In the genomic region with DNA sequence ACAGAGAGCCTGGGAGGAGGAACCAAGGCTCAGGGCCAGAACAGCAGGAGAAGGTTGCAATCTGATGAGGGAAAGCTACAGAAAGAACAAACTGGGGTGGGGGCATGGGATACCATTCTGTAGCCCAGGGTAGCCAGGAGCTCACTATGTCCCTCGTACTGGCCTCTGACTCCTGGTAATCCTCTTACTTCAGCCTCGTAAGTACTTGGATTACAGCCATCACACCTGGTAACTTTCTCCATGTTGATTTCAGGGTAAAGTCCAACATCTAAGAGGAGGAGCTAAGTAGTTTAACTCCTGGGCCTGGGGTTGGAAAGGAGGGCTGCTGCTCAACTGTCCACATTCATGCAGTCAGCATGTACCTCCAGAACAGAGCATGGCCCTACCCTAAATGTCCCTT, we compare ENCODE assay signal across 23 mouse cellular contexts.
A peak's percentile ranks its signal among the peaks of the same experiment; 100 is the strongest.
DNase-seq lines count a peak whose midpoint lies in the region; ATAC-seq and TF ChIP-seq lines count a peak whose summit lies in the region.
"Had no signal": no experiment of that assay in that cellular context is flagged by ENCODE, and none has a peak within 500 bp of the region (broad histone marks: within the 10 kb centered on the region; RNA-seq: fewer than 3 reads in every experiment).

No protein-coding gene starts in this region.

- peak overlapping the region; percentile 60 for H3K27ac ChIP-seq in heart, embryonic 10.5 days
- 0 out of 2 replicates have a peak overlapping the region, but pooled peaks have one; percentile 28 for H3K27ac ChIP-seq in kidney, adult 2 months (ENCODE audit: insufficient read depth, low read depth, low read length)
- no peak overlapping the region for H3K27ac ChIP-seq in liver, adult 2 months (replicated peaks; ENCODE audit: insufficient read depth, low read depth, low read length)
- H3K27ac ChIP-seq in stomach, postnatal 0 days (replicated peaks): 0 out of 2 replicates have a peak overlapping the region, but pooled peaks have one; percentile 30
- H3K27ac ChIP-seq: forebrain, embryonic 10.5 days; forebrain, embryonic 13.5 days; heart, embryonic 13.5 days; hindbrain, embryonic 12.5 days; hindbrain, embryonic 15.5 days had no signal

- no peak for TF ChIP-seq CTCF in kidney, adult 2 months (conservative IDR thresholded peaks at IDR 0.05; ENCODE audit: insufficient read depth, insufficient read length, low read depth, low read length)
- TF ChIP-seq CTCF in liver, adult 2 months (IDR thresholded peaks at IDR 0.05; ENCODE audit: low read depth, low read length): no peak
- no peak for TF ChIP-seq CTCF in stomach, postnatal 0 days (IDR thresholded peaks at IDR 0.05; ENCODE audit: low read depth)

- H3K9ac ChIP-seq in liver, adult 2 months (ENCODE audit: low read depth, low read length): no peak overlapping the region
- no peak overlapping the region for H3K9ac ChIP-seq in stomach, postnatal 0 days (ENCODE audit: low read length)
- H3K9ac ChIP-seq: forebrain, embryonic 13.5 days; heart, embryonic 13.5 days; hindbrain, embryonic 12.5 days; hindbrain, embryonic 15.5 days had no signal

- intact Hi-C loops in heart, postnatal 36 days (cut with DNase I): no loop called here

- TF ChIP-seq POLR2A in kidney, adult 2 months (IDR thresholded peaks at IDR 0.05; ENCODE audit: low read depth, low read length): no peak
- no peak for TF ChIP-seq POLR2A in liver, adult 2 months (IDR thresholded peaks at IDR 0.05; ENCODE audit: extremely low read depth, insufficient read depth, low read length)

- no peaks in the 10 kb centered on the region for H3K27me3 ChIP-seq in heart, embryonic 10.5 days (ENCODE audit: insufficient read depth, poor library complexity, severe bottlenecking)
- H3K27me3 ChIP-seq in kidney, adult 2 months (replicated peaks; ENCODE audit: control insufficient read depth, insufficient read depth, low read length): no peaks in the 10 kb centered on the region
- H3K27me3 ChIP-seq in liver, adult 2 months (ENCODE audit: control insufficient read depth, insufficient read depth, low read length): no peaks in the 10 kb centered on the region
- no peaks in the 10 kb centered on the region for H3K27me3 ChIP-seq in stomach, postnatal 0 days (ENCODE audit: control insufficient read depth, insufficient read depth, low read length)
- H3K27me3 ChIP-seq: forebrain, embryonic 13.5 days; heart, embryonic 13.5 days; hindbrain, embryonic 12.5 days; hindbrain, embryonic 15.5 days had no signal

- H3K4me1 ChIP-seq in heart, embryonic 10.5 days: peaks cover 41% of the 10 kb centered on the region
- H3K4me1 ChIP-seq in kidney, adult 2 months (ENCODE audit: control insufficient read depth, insufficient read depth, low read length): peaks cover 18% of the 10 kb centered on the region
- peaks cover 7% of the 10 kb centered on the region for H3K4me1 ChIP-seq in liver, adult 2 months (ENCODE audit: control insufficient read depth, insufficient read depth, low read length)
- no peaks in the 10 kb centered on the region for H3K4me1 ChIP-seq in stomach, postnatal 0 days (replicated peaks; ENCODE audit: control insufficient read depth, insufficient read depth)
- H3K4me1 ChIP-seq: forebrain, embryonic 10.5 days; forebrain, embryonic 13.5 days; hindbrain, embryonic 12.5 days; hindbrain, embryonic 15.5 days had no signal

- no peaks in the 10 kb centered on the region for H3K36me3 ChIP-seq in heart, embryonic 10.5 days
- no peaks in the 10 kb centered on the region for H3K36me3 ChIP-seq in kidney, adult 2 months (ENCODE audit: control insufficient read depth, insufficient read depth, low read length)
- H3K36me3 ChIP-seq in liver, adult 2 months (ENCODE audit: control insufficient read depth, insufficient read depth, low read length): no peaks in the 10 kb centered on the region
- H3K36me3 ChIP-seq in stomach, postnatal 0 days (ENCODE audit: control insufficient read depth, insufficient read depth, low read length): no peaks in the 10 kb centered on the region
- H3K36me3 ChIP-seq: forebrain, embryonic 10.5 days; heart, embryonic 13.5 days; hindbrain, embryonic 12.5 days; hindbrain, embryonic 15.5 days had no signal

- ATAC-seq in stomach, postnatal 0 days (ENCODE audit: low FRiP score, low TSS enrichment): no peak
- ATAC-seq: activated CD4-positive, CD25-positive, alpha-beta regulatory T cell, adult 4 months; forebrain, embryonic 13.5 days; forebrain, embryonic 16.5 days had no signal

- no peaks in the 10 kb centered on the region for H3K79me2 ChIP-seq in liver, adult 2 months (ENCODE audit: control insufficient read depth, insufficient read depth, low read length)

- no peak overlapping the region for H3K4me2 ChIP-seq in stomach, postnatal 0 days (replicated peaks; ENCODE audit: low read depth)
- H3K4me2 ChIP-seq: forebrain, embryonic 13.5 days; heart, embryonic 13.5 days; hindbrain, embryonic 12.5 days; hindbrain, embryonic 15.5 days had no signal

- TF ChIP-seq EP300 in stomach, postnatal 0 days (optimal IDR thresholded peaks at IDR 0.05): no peak

- DNase-seq in heart, embryonic 10.5 days (ENCODE audit: low spot score): no peak
- no peak for DNase-seq in heart, postnatal 36 days
- DNase-seq in kidney, adult 2 months: peak; percentile 81
- DNase-seq in kidney, postnatal 4 days: no peak
- DNase-seq in liver, adult 2 months (ENCODE audit: extremely low read depth, low read depth, low spot score): peak; percentile 17
- DNase-seq in liver (no peak), adipocyte (ENCODE audit: low spot score) (no peak)
- DNase-seq in stomach, postnatal 0 days (ENCODE audit: low spot score): peak; percentile 27
- DNase-seq: adrenal gland, postnatal 10 days; adrenal gland, postnatal 36 days; cerebellum, adult 18-20 months; cerebellum, adult 9-10 months; cerebellum, postnatal 14 days; gastrocnemius, postnatal 25 days; heart, adult 18-20 months; heart, postnatal 14 days had no signal

- whole genome bisulfite sequencing in heart, embryonic 10.5 days: 83% methylated on average over 2 of the region's 2 CpGs
- WGBS in kidney, adult 2 months: 58% methylated on average over 2 of the region's 2 CpGs
- WGBS in liver, adult 2 months: 73% methylated on average over 2 of the region's 2 CpGs
- 52% methylated on average over 2 of the region's 2 CpGs for WGBS in stomach, postnatal 0 days

- H3K9me3 ChIP-seq in heart, embryonic 10.5 days: peaks cover 3% of the 10 kb centered on the region; the same call in 1 of the 2 replicates
- H3K9me3 ChIP-seq in stomach, postnatal 0 days (ENCODE audit: control insufficient read depth, low read length): no peaks in the 10 kb centered on the region
- H3K9me3 ChIP-seq: forebrain, embryonic 10.5 days; hindbrain, embryonic 12.5 days; hindbrain, embryonic 15.5 days had no signal

- no peak overlapping the region for H3K4me3 ChIP-seq in heart, embryonic 10.5 days
- H3K4me3 ChIP-seq in kidney, adult 2 months (ENCODE audit: insufficient read depth, low read depth, low read length): no peak overlapping the region
- H3K4me3 ChIP-seq in liver, adult 2 months (ENCODE audit: insufficient read depth, low read depth, low read length): no peak overlapping the region
- H3K4me3 ChIP-seq in stomach, postnatal 0 days (ENCODE audit: low read depth, low read length): no peak overlapping the region
- H3K4me3 ChIP-seq: forebrain, embryonic 10.5 days; forebrain, embryonic 13.5 days; heart, embryonic 13.5 days; hindbrain, embryonic 12.5 days; hindbrain, embryonic 15.5 days had no signal

Comparison
In these comparisons a context has a peak if more than half of its experiments do, and no peak if none do; other contexts are left out.
1. DNase-seq: peak in kidney, adult 2 months (single experiment), liver, adult 2 months (single experiment) and stomach, postnatal 0 days (single experiment); none in heart, embryonic 10.5 days (single experiment), heart, postnatal 36 days (0 of 2), kidney, postnatal 4 days (0 of 2), liver (single experiment) and adipocyte (single experiment).